Mouse (Mus musculus) intestine, embryonic 16.5 days (tissue): ENCODE results near the gene Cbx6. TPM values are rescaled to one million over a fixed set of nuclear protein-coding genes. Genes with fewer than 3 reads are reported as not detected.

Source experiments
- ATAC-seq: fragments of 200-750 bp; cut with Nextera tagmentation; 2 replicates; pipeline ENCODE4 v1.8.0; 2017; ENCODE audit warnings: moderate TSS enrichment, moderate library complexity
- H3K27ac ChIP-seq: fragments of 300-500 bp; sonication (generic); 2 replicates; pipeline ENCODE4 v1.5.1; 2014; ENCODE audit warnings: mild to moderate bottlenecking, low read length
- H3K27me3 ChIP-seq: fragments of 300-500 bp; sonication (generic); replicated peaks from 2 replicates; pipeline ENCODE4 v1.6.1; 2014; ENCODE audit warnings: low read length, control low read depth, mixed read lengths; ENCODE audit not compliant: control insufficient read depth, insufficient read depth
- H3K36me3 ChIP-seq: fragments of 300-500 bp; sonication (generic); 2 replicates; pipeline ENCODE4 v1.6.1; 2014; ENCODE audit warnings: low read length, control low read depth; ENCODE audit not compliant: control insufficient read depth, insufficient read depth
- H3K4me1 ChIP-seq: fragments of 300-500 bp; sonication (generic); 2 replicates; pipeline ENCODE4 v1.6.1; 2014; ENCODE audit warnings: low read length, control low read depth, mixed read lengths; ENCODE audit not compliant: control insufficient read depth, insufficient read depth
- H3K4me2 ChIP-seq: fragments of 300-500 bp; sonication (generic); 2 replicates; pipeline ENCODE4 v1.6.1; 2014; ENCODE audit warnings: low read depth, low read length, control low read depth
- H3K4me3 ChIP-seq: fragments of 300-500 bp; sonication (generic); 2 replicates; pipeline ENCODE4 v1.5.1; 2014; ENCODE audit warnings: mild to moderate bottlenecking, low read length
- H3K9ac ChIP-seq: fragments of 300-500 bp; sonication (generic); 2 replicates; pipeline ENCODE4 v1.6.1; 2014; ENCODE audit warnings: low read depth, low read length
- H3K9me3 ChIP-seq: fragments of 300-500 bp; sonication (generic); 2 replicates; pipeline ENCODE4 v1.6.1; 2016; ENCODE audit warnings: low read length, control low read depth; ENCODE audit not compliant: control insufficient read depth
- WGBS: fragments of 180-500 bp; shearing (Covaris S2); extraction: QIAGEN DNeasy Blood & Tissue Kit; methylation state at CpG from one replicate; pipeline ENCODE4 v1.1.7; 2014; 5-methylcytosine and 5-hydroxymethylcytosine counted together
- polyA plus RNA-seq: library from polyadenylated mRNA; unstranded; fragments of >200 nt; fragmentation: Nextera tagmentation; extraction: Ambion mirVana; gene quantifications from 2 replicates; pipeline ENCODE4 v1.2.1, GENCODE M21; 2015

Gene Cbx6
- polyA plus RNA-seq, 1 experiment from 2014 or later: 31.6 TPM

- H3K9me3 ChIP-seq: no peaks in the 10 kb centered on the region
- H3K9ac ChIP-seq: 0 out of 2 replicates have a peak overlapping the region, but pooled peaks have one; percentile 24
- WGBS: 53% methylated on average over 9 of the region's 9 CpGs
- H3K36me3 ChIP-seq: no peaks in the 10 kb centered on the region
- no peaks in the 10 kb centered on the region for H3K27me3 ChIP-seq
- no peak overlapping the region for H3K4me3 ChIP-seq
- peak overlapping the region; percentile 81 for H3K27ac ChIP-seq
- ATAC-seq: no peak
- peaks cover 14% of the 10 kb centered on the region for H3K4me1 ChIP-seq
- H3K4me2 ChIP-seq: peak overlapping the region; percentile 95
Observed at GRCm38 (mm10) chr15:79834881-79835260, 383 bp upstream of the Cbx6 start.

GRCm38 (mm10) chr15:79833251-79834050, 1.0 kb downstream of the Cbx6 start:
- H3K4me2 ChIP-seq: peak overlapping the region; percentile 95
- no peaks in the 10 kb centered on the region for H3K27me3 ChIP-seq
- peak; percentile 16 for ATAC-seq
- H3K9ac ChIP-seq: peak overlapping the region; percentile 72
- H3K4me3 ChIP-seq: peak overlapping the region; percentile 77
- H3K36me3 ChIP-seq: no peaks in the 10 kb centered on the region
- WGBS: under 1% methylated on average over 39 of the region's 41 CpGs
- peak overlapping the region; percentile 87 for H3K27ac ChIP-seq
- peaks cover 14% of the 10 kb centered on the region for H3K4me1 ChIP-seq
- H3K9me3 ChIP-seq: no peaks in the 10 kb centered on the region

GRCm38 (mm10) chr15:79832064-79832900, 2.2 kb downstream of the Cbx6 start:
- Histone ChIP-seq H3K9ac (peak overlapping the region; percentile 72; the same call in 1 of the 2 replicates), H3K27ac (peak overlapping the region; percentile 87), H3K27me3 (no peaks in the 10 kb centered on the region), H3K9me3 (no peaks in the 10 kb centered on the region), H3K4me2 (peak overlapping the region; percentile 95), H3K4me3 (peak overlapping the region; percentile 77), H3K4me1 (peaks cover 14% of the 10 kb centered on the region), H3K36me3 (peaks cover 7% of the 10 kb centered on the region; the same call in 1 of the 2 replicates)
- ATAC-seq: no peak
- WGBS: 36% methylated on average over 18 of the region's 18 CpGs

GRCm38 (mm10) chr15:79830388-79830787, 4.1 kb downstream of the Cbx6 start:
- Histone ChIP-seq H3K4me1 (peaks cover 15% of the 10 kb centered on the region), H3K27ac (no peak overlapping the region), H3K9ac (no peak overlapping the region), H3K4me3 (no peak overlapping the region), H3K9me3 (no peaks in the 10 kb centered on the region), H3K36me3 (peaks cover 8% of the 10 kb centered on the region; the same call in 1 of the 2 replicates), H3K27me3 (no peaks in the 10 kb centered on the region), H3K4me2 (no peak overlapping the region)
- WGBS: 10% methylated on average over 4 of the region's 4 CpGs
- ATAC-seq: no peak

- Histone ChIP-seq H3K4me2 (no peak overlapping the region), H3K27me3 (no peaks in the 10 kb centered on the region), H3K4me1 (peaks cover 18% of the 10 kb centered on the region), H3K9me3 (no peaks in the 10 kb centered on the region), H3K36me3 (peaks cover 8% of the 10 kb centered on the region; the same call in 1 of the 2 replicates), H3K4me3 (no peak overlapping the region), H3K9ac (no peak overlapping the region), H3K27ac (no peak overlapping the region)
- 84% methylated on average over 5 of the region's 5 CpGs for WGBS
- ATAC-seq: no peak
Observed at GRCm38 (mm10) chr15:79829431-79829830, 5.1 kb downstream of the Cbx6 start.

GRCm38 (mm10) chr15:79828366-79829035, 6.0 kb downstream of the Cbx6 start:
- Histone ChIP-seq H3K27ac (no peak overlapping the region), H3K27me3 (no peaks in the 10 kb centered on the region), H3K9me3 (no peaks in the 10 kb centered on the region), H3K4me2 (0 out of 2 replicates have a peak overlapping the region, but pooled peaks have one; percentile 11), H3K4me1 (peaks cover 20% of the 10 kb centered on the region), H3K4me3 (no peak overlapping the region), H3K9ac (no peak overlapping the region), H3K36me3 (peaks cover 8% of the 10 kb centered on the region; the same call in 1 of the 2 replicates)
- ATAC-seq: no peak
- WGBS: 65% methylated on average over 46 of the region's 46 CpGs

GRCm38 (mm10) chr15:79827778-79828210, 6.7 kb downstream of the Cbx6 start:
- ATAC-seq: no peak
- Histone ChIP-seq H3K4me2 (no peak overlapping the region), H3K27me3 (no peaks in the 10 kb centered on the region), H3K9ac (no peak overlapping the region), H3K27ac (no peak overlapping the region), H3K9me3 (no peaks in the 10 kb centered on the region), H3K4me3 (no peak overlapping the region), H3K4me1 (peaks cover 18% of the 10 kb centered on the region), H3K36me3 (peaks cover 8% of the 10 kb centered on the region; the same call in 1 of the 2 replicates)
- WGBS: 92% methylated on average over 11 of the region's 11 CpGs

GRCm38 (mm10) chr15:79827061-79827777, 7.3 kb downstream of the Cbx6 start:
- no peak for ATAC-seq
- Histone ChIP-seq H3K9ac (no peak overlapping the region), H3K27me3 (no peaks in the 10 kb centered on the region), H3K4me1 (peaks cover 12% of the 10 kb centered on the region), H3K4me2 (no peak overlapping the region), H3K4me3 (no peak overlapping the region), H3K9me3 (no peaks in the 10 kb centered on the region), H3K36me3 (peaks cover 8% of the 10 kb centered on the region; the same call in 1 of the 2 replicates), H3K27ac (no peak overlapping the region)
- 86% methylated on average over 14 of the region's 14 CpGs for WGBS
